Mouse (Mus musculus): ENCODE results near the gene Atp8a1.

Gene Atp8a1

GRCm38 (mm10) chr5:67575705-67576104 lies 271.5 kb downstream of the Atp8a1 start:
- DNase-seq (ENCODE audit: low read depth, low spot score) = no peak
- no peaks in the 10 kb centered on the region for H3K27me3 ChIP-seq (ENCODE audit: control insufficient read depth, insufficient read depth, low read length, poor library complexity, severe bottlenecking)
- H3K36me3 ChIP-seq (ENCODE audit: control insufficient read depth, insufficient read depth, low read length, poor library complexity, severe bottlenecking) = no peaks in the 10 kb centered on the region

GRCm38 (mm10) chr5:67574039-67574438 lies 273.2 kb downstream of the Atp8a1 start:
- DNase-seq (ENCODE audit: low read depth, low spot score) = no peak
- no peaks in the 10 kb centered on the region for H3K27me3 ChIP-seq (ENCODE audit: control insufficient read depth, insufficient read depth, low read length, poor library complexity, severe bottlenecking)
- no peaks in the 10 kb centered on the region for H3K36me3 ChIP-seq (ENCODE audit: control insufficient read depth, insufficient read depth, low read length, poor library complexity, severe bottlenecking)

- Histone ChIP-seq H3K36me3 (ENCODE audit: control insufficient read depth, insufficient read depth, low read length, poor library complexity, severe bottlenecking) (no peaks in the 10 kb centered on the region), H3K27me3 (ENCODE audit: control insufficient read depth, insufficient read depth, low read length, poor library complexity, severe bottlenecking) (no peaks in the 10 kb centered on the region)
- no peak for DNase-seq (ENCODE audit: low read depth, low spot score)
Measured at GRCm38 (mm10) chr5:67572552-67573155, 274.6 kb downstream of the Atp8a1 start.

All from splenic B cell, adult 2 months (primary cell).